Mouse (Mus musculus) erythroid progenitor cell, adult 5-6 weeks (primary cell): Measurements from ENCODE around the gene Pprc1. TPM values are rescaled to one million over a fixed set of nuclear protein-coding genes. Genes with fewer than 3 reads are reported as not detected.

Experiments used
- ATAC-seq: replicated peaks from 2 replicates; pipeline ENCODE4 v1.8.0; 2016; ENCODE audit warnings: moderate number of reproducible peaks, mild to moderate bottlenecking, moderate TSS enrichment, inconsistent platforms; ENCODE audit not compliant: poor library complexity, low FRiP score, severe bottlenecking
- total RNA-seq, 2 experiments: library from RNA; stranded (forward) in 1 of 2; stranded (reverse) in 1 of 2; fragments of 150-400 nt in 1 of 2; fragments of 186-747, 209-891 nt in 1 of 2; gene quantifications; 2 replicates each; pipeline versions ENCODE4 v1.2.3 to v1.2.4; 2015 to 2017; ENCODE audit warnings: low replicate concordance in 2 of 2

Gene Pprc1
- total RNA-seq, 2 experiments from 2014 or later: 69.2 to 82.0 TPM

GRCm38 (mm10) chr19:46049129-46049528, 4.4 kb downstream of the Pprc1 start:
- ATAC-seq: no peak

GRCm38 (mm10) chr19:46050462-46050861, 5.8 kb downstream of the Pprc1 start:
- ATAC-seq: no peak

GRCm38 (mm10) chr19:46055752-46056387, 11.2 kb downstream of the Pprc1 start:
- peak; percentile 80 for ATAC-seq

GRCm38 (mm10) chr19:46056388-46056946, 11.8 kb downstream of the Pprc1 start:
- ATAC-seq: peak; percentile 94

GRCm38 (mm10) chr19:46056947-46057607, 12.4 kb downstream of the Pprc1 start:
- ATAC-seq: peak; percentile 68

- no peak for ATAC-seq
Measured at GRCm38 (mm10) chr19:46058466-46058865, 13.8 kb downstream of the Pprc1 start.

GRCm38 (mm10) chr19:46060845-46061244, 16.2 kb downstream of the Pprc1 start:
- peak; percentile 60 for ATAC-seq

- ATAC-seq: no peak
Measured at GRCm38 (mm10) chr19:46068054-46068453, 23.4 kb downstream of the Pprc1 start.

- no peak for ATAC-seq
Measured at GRCm38 (mm10) chr19:46073285-46073684, 28.6 kb downstream of the Pprc1 start.

- ATAC-seq: peak; percentile 27
Measured at GRCm38 (mm10) chr19:46074266-46074665, 29.6 kb downstream of the Pprc1 start.

GRCm38 (mm10) chr19:46075616-46076607, 31.2 kb downstream of the Pprc1 start, which contains the start of gene Nolc1:
TSS of gene Nolc1 (plus strand) at chr19:46075863.
- peak; percentile 96 for ATAC-seq

GRCm38 (mm10) chr19:46078535-46078934, 33.8 kb downstream of the Pprc1 start:
- no peak for ATAC-seq

GRCm38 (mm10) chr19:46085185-46085584, 40.5 kb downstream of the Pprc1 start:
- no peak for ATAC-seq

GRCm38 (mm10) chr19:46086337-46086736, 41.7 kb downstream of the Pprc1 start:
- ATAC-seq: peak; percentile 59; the same call in 1 of the 2 replicates

GRCm38 (mm10) chr19:46087871-46088270, 43.2 kb downstream of the Pprc1 start:
- no peak for ATAC-seq

- no peak for ATAC-seq
Measured at GRCm38 (mm10) chr19:46091641-46092040, 47.0 kb downstream of the Pprc1 start.

- no peak for ATAC-seq
Measured at GRCm38 (mm10) chr19:46094144-46094543, 49.5 kb downstream of the Pprc1 start.

- ATAC-seq: no peak
Measured at GRCm38 (mm10) chr19:46095291-46095690, 50.6 kb downstream of the Pprc1 start.

GRCm38 (mm10) chr19:46096396-46096795, 51.7 kb downstream of the Pprc1 start:
- no peak for ATAC-seq

- no peak for ATAC-seq
Measured at GRCm38 (mm10) chr19:46099561-46099960, 54.9 kb downstream of the Pprc1 start.
